Mouse (Mus musculus) liver, adult 2 months (tissue): ENCODE results near the gene Cyp2a4.
A peak's percentile ranks its signal among the peaks of the same experiment; 100 is the strongest.
"Not testable (repeated sequence)": the region's sequence is repeated elsewhere in the genome, so short reads cannot be mapped to it uniquely, and the experiment has no call there.

Experiments
- CTCF ChIP-seq: fragments of 200-500 bp; IDR thresholded peaks from 2 replicates; pipeline ENCODE4 v1.5.1; 2011; ENCODE audit warnings: low read depth, low read length, control low read depth
- POLR2A ChIP-seq: fragments of 200-500 bp; IDR thresholded peaks from 2 replicates; pipeline ENCODE4 v1.6.1; 2011; ENCODE audit warnings: low read length, control low read depth; ENCODE audit not compliant: insufficient read depth; ENCODE audit errors: extremely low read depth

DNA sequence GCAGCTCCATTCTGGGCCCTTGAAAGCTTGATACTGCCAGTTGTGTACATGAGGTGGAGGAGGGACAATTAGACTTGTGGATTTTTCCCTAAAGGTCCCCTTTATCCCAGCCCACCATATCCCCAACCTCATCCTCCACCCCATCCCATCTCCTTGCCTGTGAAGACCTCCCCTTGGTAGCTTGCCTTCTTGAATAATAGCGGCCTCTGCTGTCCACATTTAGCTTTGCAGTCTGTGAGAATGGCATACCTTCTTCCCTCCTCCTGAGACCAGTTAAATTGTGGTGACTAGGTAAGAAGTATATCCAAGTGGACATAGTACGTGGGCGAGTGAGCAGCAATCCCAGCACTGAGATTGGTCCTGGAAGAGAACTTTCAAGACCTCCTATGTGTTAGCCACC lies 13.4 kb downstream of the Cyp2a4 start:
- peak; percentile 28; the same call in 1 of the 2 replicates for TF ChIP-seq CTCF
- TF ChIP-seq POLR2A = not testable (repeated sequence)
